Mouse (Mus musculus): Measurements from ENCODE around the gene Sgtb.

Gene Sgtb

GRCm38 (mm10) chr13:104108651-104109287, 772 bp upstream of the Sgtb start:
- no peak for DNase-seq (ENCODE audit: low read depth in 2 of 2, low spot score in 2 of 2)

GRCm38 (mm10) chr13:104109816-104110521, 428 bp downstream of the Sgtb start:
- DNase-seq (ENCODE audit: low read depth in 2 of 2, low spot score in 2 of 2), result peak in 1 of 2 experiments; percentile 4

GRCm38 (mm10) chr13:104110526-104110925, 985 bp downstream of the Sgtb start:
- DNase-seq (ENCODE audit: low read depth in 2 of 2, low spot score in 2 of 2), result no peak

GRCm38 (mm10) chr13:104112266-104112900, 2.8 kb downstream of the Sgtb start:
- peak in 1 of 2 experiments; percentile 11 for DNase-seq (ENCODE audit: low read depth in 2 of 2, low spot score in 2 of 2)

GRCm38 (mm10) chr13:104113782-104114181, 4.2 kb downstream of the Sgtb start:
- DNase-seq (ENCODE audit: low read depth in 2 of 2, low spot score in 2 of 2), result no peak

GRCm38 (mm10) chr13:104114827-104115226, 5.3 kb downstream of the Sgtb start:
- no peak for DNase-seq (ENCODE audit: low read depth in 2 of 2, low spot score in 2 of 2)

- no peak for DNase-seq (ENCODE audit: low read depth in 2 of 2, low spot score in 2 of 2)
These were observed 12.7 kb downstream of the Sgtb start for GRCm38 (mm10) chr13:104122078-104122840.

GRCm38 (mm10) chr13:104123662-104124381, 14.3 kb downstream of the Sgtb start:
- DNase-seq (ENCODE audit: low read depth in 2 of 2, low spot score in 2 of 2), result no peak

GRCm38 (mm10) chr13:104132561-104132960, 23.0 kb downstream of the Sgtb start:
- no peak for DNase-seq (ENCODE audit: low read depth in 2 of 2, low spot score in 2 of 2)

- no peak for DNase-seq (ENCODE audit: low read depth in 2 of 2, low spot score in 2 of 2)
These were observed 25.1 kb downstream of the Sgtb start for GRCm38 (mm10) chr13:104134510-104135085.

- peak; percentile 75 to 87 for DNase-seq (ENCODE audit: low read depth in 2 of 2, low spot score in 2 of 2)
These were observed 30.0 kb downstream of the Sgtb start for GRCm38 (mm10) chr13:104139369-104140209.

- no peak for DNase-seq (ENCODE audit: low read depth in 2 of 2, low spot score in 2 of 2)
These were observed 35.3 kb downstream of the Sgtb start for GRCm38 (mm10) chr13:104144871-104145270.

- no peak for DNase-seq (ENCODE audit: low read depth in 2 of 2, low spot score in 2 of 2)
These were observed 36.1 kb downstream of the Sgtb start for GRCm38 (mm10) chr13:104145646-104146045.

GRCm38 (mm10) chr13:104154180-104154579, 44.6 kb downstream of the Sgtb start:
- DNase-seq (ENCODE audit: low read depth in 2 of 2, low spot score in 2 of 2), result no peak

- DNase-seq (ENCODE audit: low read depth in 2 of 2, low spot score in 2 of 2), result no peak
These were observed 45.6 kb downstream of the Sgtb start for GRCm38 (mm10) chr13:104155106-104155505.

- DNase-seq (ENCODE audit: low read depth in 2 of 2, low spot score in 2 of 2), result no peak
These were observed 46.1 kb downstream of the Sgtb start for GRCm38 (mm10) chr13:104155686-104156085.

GRCm38 (mm10) chr13:104171711-104172110, 62.2 kb downstream of the Sgtb start:
- DNase-seq (ENCODE audit: low read depth in 2 of 2, low spot score in 2 of 2), result no peak

- DNase-seq (ENCODE audit: low read depth in 2 of 2, low spot score in 2 of 2), result no peak
These were observed 63.0 kb downstream of the Sgtb start for GRCm38 (mm10) chr13:104172498-104172897.

GRCm38 (mm10) chr13:104176874-104177273, 67.3 kb downstream of the Sgtb start:
- no peak for DNase-seq (ENCODE audit: low read depth in 2 of 2, low spot score in 2 of 2)
